Mouse (Mus musculus) lung, postnatal 0 days (tissue): ENCODE data around the gene Dip2b.

Source experiments
- CTCF ChIP-seq: IDR thresholded peaks from 2 replicates; pipeline ENCODE4 v1.5.1; 2016; ENCODE audit warnings: antibody characterized with exemption, mild to moderate bottlenecking
- EP300 ChIP-seq: IDR thresholded peaks from 2 replicates; pipeline ENCODE4 v1.6.1; 2016; ENCODE audit warnings: antibody characterized with exemption, mild to moderate bottlenecking, control low read depth

DNA sequence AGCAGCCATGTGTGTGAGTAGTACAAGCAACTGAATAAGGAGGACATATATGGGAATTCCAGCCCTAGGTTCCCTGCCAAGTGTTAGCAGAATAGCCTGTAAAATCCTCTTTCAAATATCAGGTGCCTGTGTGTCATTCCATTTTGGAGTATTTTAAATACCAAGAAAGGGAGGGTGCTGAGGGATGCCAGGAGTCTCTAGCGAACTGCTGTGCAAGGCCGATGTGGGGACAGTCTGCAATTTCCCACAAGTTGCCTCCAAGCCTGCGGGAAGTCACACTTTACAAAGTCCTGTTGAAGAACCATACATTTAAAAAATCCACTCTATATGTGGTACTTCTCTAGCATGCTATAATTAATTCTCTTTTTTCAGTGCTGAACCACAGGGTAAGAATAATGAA is 77.0 kb downstream of the Dip2b start:
- TF ChIP-seq CTCF (no peak), EP300 (no peak)
